Mouse (Mus musculus): ENCODE measurements at regions not wholly inside any gene's neighbourhood (a gene's known extent, or its start where the extent isn't known, plus 50 kb on each side); places are given as distances from the start of the nearest gene placed in this dataset.

DNA sequence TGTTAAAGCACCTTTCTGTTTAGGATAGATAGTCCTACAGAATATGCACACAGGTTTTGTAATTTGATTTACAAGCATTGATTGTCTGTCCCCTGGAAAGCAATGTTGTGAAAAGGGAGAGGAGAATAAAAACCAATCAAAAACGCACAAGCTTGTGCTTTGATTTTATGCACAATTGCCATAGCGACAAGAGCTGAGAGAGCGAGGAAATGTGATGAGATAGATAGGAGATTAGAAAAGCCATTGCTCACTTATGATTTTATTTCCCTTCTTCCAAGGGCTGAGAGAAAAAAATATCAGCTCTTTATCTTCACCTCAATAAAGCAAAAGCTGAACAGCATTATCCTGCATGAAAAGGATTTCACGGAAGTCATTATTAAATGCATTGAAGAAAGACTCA lies 133.0 kb upstream of the Nrxn1 start:
- DNase-seq: no peak

DNA sequence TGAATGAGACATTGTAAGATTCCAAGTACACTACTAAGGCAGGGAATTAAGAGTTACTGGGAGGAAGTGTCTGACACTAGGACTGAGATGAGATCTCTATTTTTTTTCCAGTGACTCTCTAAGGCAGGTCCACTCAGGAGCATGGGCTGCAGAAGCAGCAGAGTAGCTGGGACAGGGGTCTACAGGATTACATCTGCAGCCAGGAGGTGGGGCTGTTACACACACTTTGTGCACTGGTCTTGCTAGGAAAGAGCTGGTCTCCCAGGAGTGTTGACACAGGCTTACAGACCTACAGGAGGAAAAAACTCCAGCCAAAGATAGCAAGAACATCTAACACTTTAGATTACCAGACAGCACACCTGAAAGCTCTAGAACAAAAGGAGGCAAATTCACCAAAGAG lies 123.6 kb upstream of the Nrxn1 start:
- DNase-seq: no peak

DNA sequence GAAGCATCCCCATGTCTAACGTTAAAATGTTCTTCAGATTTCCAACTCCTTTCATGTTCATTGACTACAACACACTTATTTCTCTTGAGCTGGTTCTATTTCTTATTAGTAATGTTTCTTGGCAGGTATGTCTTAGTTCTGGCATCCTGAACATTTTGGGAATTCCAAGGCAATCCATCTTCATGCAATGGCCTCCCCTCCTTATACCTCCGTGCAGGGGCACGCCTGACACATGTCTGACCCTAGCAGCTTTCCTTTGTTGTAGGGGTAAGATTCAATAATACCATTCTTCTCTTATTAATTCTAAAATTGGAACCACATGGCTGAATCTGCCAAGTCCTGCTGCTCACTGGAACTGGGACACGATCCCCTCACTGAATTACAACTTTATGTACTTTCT lies 89.7 kb upstream of the Nrxn1 start:
- DNase-seq: no peak

DNA sequence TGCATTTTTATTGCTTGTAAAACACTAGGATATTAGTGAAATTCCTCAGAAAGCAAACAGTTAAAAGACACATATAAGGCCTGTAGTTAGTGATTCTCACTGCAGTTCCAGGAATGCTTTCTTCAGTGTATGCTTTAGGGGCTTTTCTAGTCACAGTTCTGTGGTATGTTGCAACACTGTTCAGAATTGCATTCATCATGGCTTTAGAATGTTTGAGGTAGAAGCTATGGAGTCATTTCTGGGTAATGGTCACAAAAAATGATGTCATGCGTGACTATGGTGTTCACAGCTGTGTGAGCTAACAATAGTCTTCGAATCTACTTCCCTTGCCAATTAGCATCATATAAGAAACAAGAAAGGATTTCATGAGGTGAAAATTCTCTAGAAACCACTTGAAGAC lies 69.0 kb upstream of the Nrxn1 start:
- no peak for DNase-seq
